Mouse (Mus musculus): Measurements from ENCODE around the gene Creb3l4. TPM values are rescaled to one million over a fixed set of nuclear protein-coding genes. Genes with fewer than 3 reads are reported as not detected.

Creb3l4 gene
- polyA plus RNA-seq, 1 experiment from 2014 or later, result 5.3 TPM

GRCm38 (mm10) chr3:90220531-90220951 lies 22.8 kb downstream of the Creb3l4 start:
- Histone ChIP-seq H3K4me1 (peaks cover 18% of the 10 kb centered on the region; the same call in 1 of the 2 replicates), H3K9ac (peak overlapping the region; percentile 64), H3K27me3 (no peaks in the 10 kb centered on the region), H3K9me3 (replicated peaks) (no peaks in the 10 kb centered on the region), H3K4me3 (peak overlapping the region; percentile 42), H3K4me2 (replicated peaks) (peak overlapping the region; percentile 77), H3K27ac (peak overlapping the region; percentile 70), H3K36me3 (peaks cover 8% of the 10 kb centered on the region)
- ATAC-seq (ENCODE audit: low FRiP score), result peak; percentile 64
- WGBS, result 2% methylated on average over 18 of the region's 20 CpGs

DNA sequence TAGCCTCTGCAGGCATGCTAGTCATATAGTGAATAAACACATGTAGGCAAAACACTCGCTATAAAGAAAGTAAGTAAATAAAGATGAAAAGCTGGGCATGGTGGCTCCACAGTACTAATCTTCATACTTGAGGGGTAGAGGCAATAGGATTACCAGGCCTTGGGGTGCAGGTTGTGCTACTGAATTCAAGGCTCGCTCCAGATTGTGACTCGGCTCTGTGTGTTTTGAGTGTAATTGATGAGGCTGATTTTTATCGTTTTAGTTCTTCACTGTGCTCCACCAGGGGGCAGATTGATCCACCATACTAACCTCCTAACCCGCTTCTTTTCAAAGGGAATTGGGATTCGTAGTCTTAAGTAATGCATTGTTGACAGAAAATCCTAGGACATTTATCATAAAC lies 23.2 kb downstream of the Creb3l4 start:
- Histone ChIP-seq H3K27me3 (no peaks in the 10 kb centered on the region), H3K9me3 (replicated peaks) (no peaks in the 10 kb centered on the region), H3K36me3 (peaks cover 5% of the 10 kb centered on the region), H3K4me1 (peaks cover 18% of the 10 kb centered on the region; the same call in 1 of the 2 replicates), H3K27ac (peak overlapping the region; percentile 70), H3K4me2 (replicated peaks) (peak overlapping the region; percentile 77), H3K4me3 (peak overlapping the region; percentile 42), H3K9ac (peak overlapping the region; percentile 64; the same call in 1 of the 2 replicates)
- 13% methylated on average over 6 of the region's 6 CpGs for WGBS
- ATAC-seq (ENCODE audit: low FRiP score), result peak; percentile 48; the same call in 1 of the 2 replicates

- no peak for ATAC-seq (ENCODE audit: low FRiP score)
- Histone ChIP-seq H3K4me2 (replicated peaks) (no peak overlapping the region), H3K9me3 (replicated peaks) (no peaks in the 10 kb centered on the region), H3K4me3 (no peak overlapping the region), H3K27ac (no peak overlapping the region), H3K4me1 (peaks cover 32% of the 10 kb centered on the region), H3K27me3 (no peaks in the 10 kb centered on the region), H3K9ac (no peak overlapping the region), H3K36me3 (peaks cover 16% of the 10 kb centered on the region)
- WGBS, result 48% methylated on average over 1 of the region's 1 CpGs
These were observed 27.4 kb downstream of the Creb3l4 start for GRCm38 (mm10) chr3:90215825-90216380.

DNA sequence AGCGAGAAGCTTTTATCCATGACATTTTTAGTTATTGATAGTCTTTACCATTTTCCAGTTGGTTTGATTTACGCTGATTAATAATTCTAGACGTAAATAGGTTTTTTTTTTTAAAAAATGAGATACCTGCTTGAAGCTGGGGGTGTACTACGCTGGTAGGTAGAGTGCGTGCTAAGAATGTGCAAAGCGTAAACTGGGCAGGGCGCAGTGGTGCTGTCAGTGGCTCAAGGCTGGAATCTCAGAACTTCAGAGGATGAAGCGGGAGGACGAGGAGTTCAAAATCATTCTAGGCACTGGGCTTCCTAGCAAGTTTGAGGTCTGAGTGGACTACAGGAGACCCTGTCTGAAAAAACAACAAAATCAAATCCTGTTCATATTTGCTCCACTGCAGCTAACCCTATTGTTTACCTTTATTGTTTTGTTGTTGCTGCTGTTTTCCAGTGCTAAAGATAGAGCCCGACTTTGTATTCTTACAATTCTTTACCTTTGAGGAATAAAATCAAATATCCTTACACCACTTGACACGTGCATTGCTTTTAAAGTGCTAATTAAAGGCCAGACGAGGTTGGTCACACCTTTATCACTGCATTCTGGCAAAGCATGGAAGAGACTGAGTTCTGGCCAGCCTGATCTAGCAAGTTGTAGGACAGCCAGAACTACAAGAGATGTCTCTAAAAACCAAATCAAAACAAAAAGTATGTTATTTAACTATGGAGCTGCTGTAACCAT lies 29.2 kb downstream of the Creb3l4 start:
- peak; percentile 66 for ATAC-seq (ENCODE audit: low FRiP score)
- peak overlapping the region; percentile 77 for H3K27ac ChIP-seq
- 18% methylated on average over 12 of the region's 12 CpGs for WGBS

DNA sequence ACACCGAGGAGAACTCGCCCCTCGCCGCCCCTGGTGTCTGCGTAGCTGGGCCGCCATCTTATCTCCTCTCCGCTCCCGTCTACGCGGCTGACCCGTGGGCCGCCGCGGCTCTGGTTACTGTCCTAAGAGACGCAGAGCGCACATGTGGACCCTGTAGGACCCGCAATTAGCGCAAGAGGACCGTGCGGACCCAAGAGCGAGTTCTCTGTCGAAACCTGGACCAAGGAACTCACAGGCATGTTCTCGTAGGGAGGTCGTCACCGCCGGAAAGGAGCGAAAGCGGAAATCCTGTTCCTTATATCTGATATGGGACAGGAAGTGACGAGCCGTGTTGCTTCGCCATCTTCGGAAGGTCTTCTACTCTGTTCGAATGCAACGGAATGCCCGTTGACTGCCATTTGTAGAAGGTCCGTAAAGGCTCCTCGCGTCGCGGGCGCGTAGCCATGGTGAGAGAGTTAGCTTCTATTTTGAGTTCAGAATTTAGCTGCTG lies 29.9 kb downstream of the Creb3l4 start, which contains the start of the genes Rps27 and Rab13:
TSS of gene Rps27 (minus strand) at position 275 of the 490 bp plus-strand sequence.
TSS of gene Rab13 (plus strand) at position 319 of the 490 bp plus-strand sequence.
- WGBS, result under 1% methylated on average over 42 of the region's 42 CpGs
- ATAC-seq (ENCODE audit: low FRiP score), result peak; percentile 92

More for the DNA sequence above, 29.2 kb downstream of the Creb3l4 start:
- peaks cover 33% of the 10 kb centered on the region for H3K36me3 ChIP-seq
- H3K4me3 ChIP-seq, result peak overlapping the region; percentile 67
- peaks cover 23% of the 10 kb centered on the region for H3K4me1 ChIP-seq
- H3K9me3 ChIP-seq (replicated peaks), result no peaks in the 10 kb centered on the region
- peak overlapping the region; percentile 93 for H3K4me2 ChIP-seq (replicated peaks)
- no peaks in the 10 kb centered on the region for H3K27me3 ChIP-seq
- H3K9ac ChIP-seq, result peak overlapping the region; percentile 80

GRCm38 (mm10) chr3:90212723-90213122 lies 30.6 kb downstream of the Creb3l4 start:
- ATAC-seq (ENCODE audit: low FRiP score), result no peak
- Histone ChIP-seq H3K9ac (peak overlapping the region; percentile 80), H3K4me1 (peaks cover 23% of the 10 kb centered on the region), H3K9me3 (replicated peaks) (no peaks in the 10 kb centered on the region), H3K4me3 (peak overlapping the region; percentile 67), H3K27ac (0 out of 2 replicates have a peak overlapping the region, but pooled peaks have one; percentile 88), H3K36me3 (peaks cover 47% of the 10 kb centered on the region), H3K27me3 (no peaks in the 10 kb centered on the region), H3K4me2 (replicated peaks) (peak overlapping the region; percentile 93)
- WGBS, result 17% methylated on average over 5 of the region's 5 CpGs

More for the DNA sequence above, 29.9 kb downstream of the Creb3l4 start, which contains the start of the genes Rps27 and Rab13:
- H3K36me3 ChIP-seq, result peaks cover 40% of the 10 kb centered on the region
- H3K9ac ChIP-seq, result peak within 1 kb of the TSS; percentile 80
- peak within 1 kb of the TSS; percentile 67 for H3K4me3 ChIP-seq
- H3K4me1 ChIP-seq, result peaks cover 23% of the 10 kb centered on the region
- no peaks in the 10 kb centered on the region for H3K9me3 ChIP-seq (replicated peaks)
- peak within 1 kb of the TSS; percentile 88 for H3K27ac ChIP-seq
- H3K27me3 ChIP-seq, result no peaks in the 10 kb centered on the region
- peak within 1 kb of the TSS; percentile 93 for H3K4me2 ChIP-seq (replicated peaks)

DNA sequence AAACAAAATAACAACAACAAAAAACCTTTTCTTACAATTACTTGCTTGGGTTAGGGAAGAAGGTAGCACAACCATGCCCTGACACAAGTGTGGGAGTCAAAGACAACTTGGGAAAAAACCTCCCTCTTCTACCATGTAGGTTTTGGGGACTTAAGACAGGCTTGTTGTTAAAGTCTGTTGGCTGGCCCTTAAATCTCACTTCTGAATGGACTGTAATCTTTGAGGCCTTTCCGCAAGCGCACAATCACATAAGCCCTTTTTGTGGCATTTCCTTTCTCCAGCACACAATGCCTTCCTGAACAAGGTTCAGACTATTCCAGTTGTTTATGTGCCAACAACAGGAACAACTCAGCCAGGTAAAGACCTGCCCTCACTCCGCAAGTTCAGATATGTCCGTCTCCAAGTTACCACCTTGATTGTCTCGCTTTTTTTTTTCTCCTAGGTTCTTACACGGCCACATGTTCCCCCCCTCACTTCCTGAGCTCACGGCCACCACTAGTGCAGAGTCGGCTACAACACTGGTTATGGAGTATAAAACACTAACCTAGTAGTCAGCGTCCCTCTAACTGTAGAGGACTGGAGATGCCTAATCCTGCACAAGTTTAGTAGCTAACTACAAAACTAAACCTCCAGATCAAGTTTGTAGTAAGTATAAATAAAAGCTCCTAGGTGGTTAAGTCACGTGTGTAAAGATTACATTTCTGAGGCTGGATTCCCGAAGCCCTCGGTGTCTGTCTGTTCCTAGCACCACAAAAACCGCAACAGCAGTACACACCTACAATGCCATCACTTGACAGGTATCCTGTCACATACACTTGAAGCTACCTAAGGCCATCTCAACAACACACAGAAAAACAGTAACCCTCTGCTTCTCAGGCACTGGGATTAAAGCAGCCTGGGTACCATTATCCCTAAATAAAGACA lies 31.6 kb downstream of the Creb3l4 start:
- Histone ChIP-seq H3K9me3 (replicated peaks) (no peaks in the 10 kb centered on the region), H3K4me2 (replicated peaks) (peak overlapping the region; percentile 93), H3K36me3 (peaks cover 50% of the 10 kb centered on the region), H3K27ac (no peak overlapping the region), H3K4me1 (peaks cover 23% of the 10 kb centered on the region), H3K9ac (0 out of 2 replicates have a peak overlapping the region, but pooled peaks have one; percentile 24), H3K4me3 (peak overlapping the region; percentile 67; the same call in 1 of the 2 replicates), H3K27me3 (no peaks in the 10 kb centered on the region)
- WGBS, result 83% methylated on average over 13 of the region's 13 CpGs
- no peak for ATAC-seq (ENCODE audit: low FRiP score)

DNA sequence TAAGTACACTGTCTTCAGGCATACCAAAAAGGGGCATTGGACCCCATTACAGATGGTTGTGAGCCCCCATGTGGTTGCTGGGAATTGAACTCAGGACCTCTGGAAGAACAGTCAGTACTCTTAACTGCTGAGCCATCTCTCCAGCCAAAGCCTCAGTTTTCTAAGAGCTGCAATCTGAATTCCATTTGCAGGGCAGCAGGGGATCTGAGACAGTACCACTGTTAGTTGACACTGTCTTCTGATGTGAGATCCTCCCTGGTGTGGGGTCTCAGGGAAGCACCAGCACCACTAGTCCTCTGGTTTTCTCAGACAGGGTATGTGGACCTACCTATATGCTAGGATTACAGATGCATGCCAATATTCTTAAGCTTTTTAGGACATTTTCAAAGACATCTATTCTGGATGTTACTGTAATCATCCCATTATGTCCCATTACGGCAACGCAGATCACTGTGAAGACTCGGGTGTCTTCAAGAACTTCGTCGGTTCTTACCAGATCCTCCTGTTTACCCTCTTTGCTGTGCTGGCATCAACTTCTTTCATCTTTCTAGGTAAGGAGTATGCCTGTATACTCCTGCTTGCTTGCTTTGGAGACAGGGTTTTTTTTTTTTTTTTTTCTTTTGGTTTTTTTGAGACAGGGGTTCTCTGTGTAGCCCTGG lies 33.3 kb downstream of the Creb3l4 start:
- Histone ChIP-seq H3K27ac (no peak overlapping the region), H3K4me2 (replicated peaks) (no peak overlapping the region), H3K9ac (no peak overlapping the region), H3K4me1 (peaks cover 23% of the 10 kb centered on the region), H3K27me3 (no peaks in the 10 kb centered on the region), H3K4me3 (no peak overlapping the region), H3K36me3 (peaks cover 50% of the 10 kb centered on the region), H3K9me3 (replicated peaks) (no peaks in the 10 kb centered on the region)
- WGBS, result 95% methylated on average over 5 of the region's 5 CpGs
- ATAC-seq (ENCODE audit: low FRiP score), result no peak

DNA sequence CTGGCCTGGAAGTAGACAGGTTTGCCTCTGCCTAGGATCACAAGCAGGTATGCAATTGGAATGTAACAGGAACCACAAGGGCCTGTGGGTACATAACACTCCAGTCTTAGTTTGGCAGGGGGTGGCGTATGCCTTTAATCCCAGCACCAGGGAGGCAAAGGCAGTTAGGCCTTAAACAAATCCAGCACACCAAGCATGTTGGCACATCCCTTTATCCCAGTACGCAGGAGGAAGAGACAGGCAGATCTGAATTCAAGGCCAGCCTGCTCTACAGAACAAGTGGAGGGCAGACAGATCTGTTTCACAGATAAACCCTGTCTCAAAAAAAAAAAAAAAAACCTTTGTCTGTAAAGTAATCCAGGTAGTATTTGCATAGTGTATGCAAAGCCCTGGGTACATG lies 34.6 kb downstream of the Creb3l4 start:
- no peak overlapping the region for H3K9ac ChIP-seq
- 92% methylated on average over 2 of the region's 2 CpGs for WGBS
- no peak for ATAC-seq (ENCODE audit: low FRiP score)
- H3K4me2 ChIP-seq (replicated peaks), result no peak overlapping the region
- H3K4me3 ChIP-seq, result no peak overlapping the region
- peaks cover 17% of the 10 kb centered on the region for H3K4me1 ChIP-seq
- H3K9me3 ChIP-seq (replicated peaks), result no peaks in the 10 kb centered on the region
- peaks cover 50% of the 10 kb centered on the region for H3K36me3 ChIP-seq
- no peak overlapping the region for H3K27ac ChIP-seq
- no peaks in the 10 kb centered on the region for H3K27me3 ChIP-seq

- ATAC-seq (ENCODE audit: low FRiP score), result no peak
- 92% methylated on average over 2 of the region's 2 CpGs for WGBS
- peaks cover 21% of the 10 kb centered on the region for H3K36me3 ChIP-seq
- no peaks in the 10 kb centered on the region for H3K9me3 ChIP-seq (replicated peaks)
- no peaks in the 10 kb centered on the region for H3K27me3 ChIP-seq
- no peaks in the 10 kb centered on the region for H3K4me1 ChIP-seq
- no peak overlapping the region for H3K9ac ChIP-seq
- no peak overlapping the region for H3K4me3 ChIP-seq
- no peak overlapping the region for H3K4me2 ChIP-seq (replicated peaks)
- H3K27ac ChIP-seq, result no peak overlapping the region
These were observed 38.7 kb downstream of the Creb3l4 start for GRCm38 (mm10) chr3:90204582-90204981.

DNA sequence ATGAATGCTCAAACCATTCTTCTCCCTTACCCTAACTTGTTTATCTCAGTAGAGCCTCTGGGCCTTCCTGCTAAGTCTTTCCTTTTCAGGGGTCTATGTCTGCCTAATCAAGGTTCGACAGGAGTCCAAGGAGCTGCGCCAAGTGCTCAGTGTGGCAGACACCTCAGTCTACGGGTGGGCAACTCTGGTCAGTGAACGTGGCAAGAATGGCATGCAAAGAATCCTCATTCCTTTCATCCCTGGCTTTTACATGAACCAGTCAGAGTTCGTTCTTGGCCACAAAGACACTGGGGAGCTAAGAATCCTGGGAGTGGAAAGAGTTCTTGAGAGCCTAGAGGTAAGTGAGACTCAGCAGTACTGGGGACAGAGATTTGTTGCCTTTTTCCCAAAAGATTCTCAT lies 39.7 kb downstream of the Creb3l4 start:
- no peak overlapping the region for H3K4me3 ChIP-seq
- WGBS, result 80% methylated on average over 5 of the region's 5 CpGs
- ATAC-seq (ENCODE audit: low FRiP score), result no peak
- H3K4me2 ChIP-seq (replicated peaks), result no peak overlapping the region
- H3K36me3 ChIP-seq, result peaks cover 12% of the 10 kb centered on the region
- no peak overlapping the region for H3K9ac ChIP-seq
- H3K4me1 ChIP-seq, result no peaks in the 10 kb centered on the region
- H3K27me3 ChIP-seq, result no peaks in the 10 kb centered on the region
- no peaks in the 10 kb centered on the region for H3K9me3 ChIP-seq (replicated peaks)
- no peak overlapping the region for H3K27ac ChIP-seq
